Mouse (Mus musculus) hindbrain, embryonic 13.5 days (tissue): ENCODE measurements around the gene Slc51b. TPM values are rescaled to one million over a fixed set of nuclear protein-coding genes. Genes with fewer than 3 reads are reported as not detected.

ENCODE experiments used
- ATAC-seq: fragments of 200-750 bp; cut with Nextera tagmentation; 2 replicates; pipeline ENCODE4 v1.8.0; 2017; ENCODE audit warnings: moderate TSS enrichment; ENCODE audit not compliant: low FRiP score
- H3K27ac ChIP-seq: fragments of 300-500 bp; sonication (generic); 2 replicates; pipeline ENCODE4 v1.5.1; 2015; ENCODE audit warnings: inconsistent platforms, mild to moderate bottlenecking, moderate library complexity
- H3K27me3 ChIP-seq: fragments of 300-500 bp; sonication (generic); 2 replicates; pipeline ENCODE4 v1.6.1; 2015; ENCODE audit warnings: mild to moderate bottlenecking, inconsistent platforms
- H3K36me3 ChIP-seq: fragments of 300-500 bp; sonication (generic); 2 replicates; pipeline ENCODE4 v1.6.1; 2015; ENCODE audit warnings: mild to moderate bottlenecking, inconsistent platforms
- H3K4me1 ChIP-seq: fragments of 300-500 bp; sonication (generic); replicated peaks from 2 replicates; pipeline ENCODE4 v1.6.1; 2015; ENCODE audit warnings: inconsistent platforms
- H3K4me2 ChIP-seq: fragments of 300-500 bp; sonication (generic); 2 replicates; pipeline ENCODE4 v1.6.1; 2015; ENCODE audit warnings: inconsistent platforms, mild to moderate bottlenecking, moderate library complexity
- H3K4me3 ChIP-seq: fragments of 300-500 bp; sonication (generic); 2 replicates; pipeline ENCODE4 v1.5.1; 2015; ENCODE audit warnings: mild to moderate bottlenecking, inconsistent platforms
- H3K9ac ChIP-seq: fragments of 300-500 bp; sonication (generic); 2 replicates; pipeline ENCODE4 v1.6.1; 2015; ENCODE audit warnings: mild to moderate bottlenecking, inconsistent platforms
- H3K9me3 ChIP-seq: fragments of 300-500 bp; sonication (generic); 2 replicates; pipeline ENCODE4 v1.6.1; 2016; ENCODE audit warnings: inconsistent platforms
- WGBS: fragments of 180-500 bp; shearing (Covaris S2); methylation state at CpG from one replicate; pipeline ENCODE4 v1.1.7; 2015; 5-methylcytosine and 5-hydroxymethylcytosine counted together
- polyA plus RNA-seq: library from polyadenylated mRNA; unstranded; fragments of >200 nt; fragmentation: Nextera tagmentation; extraction: Ambion mirVana; gene quantifications from 2 replicates; pipeline ENCODE4 v1.2.1, GENCODE M21; 2015

The Slc51b gene
- polyA plus RNA-seq, 1 experiment from 2014 or later = not detected

- Histone ChIP-seq H3K4me1 (peaks cover 13% of the 10 kb centered on the region), H3K4me3 (no peak overlapping the region), H3K9me3 (no peaks in the 10 kb centered on the region), H3K9ac (no peak overlapping the region), H3K4me2 (no peak overlapping the region), H3K36me3 (0 out of 2 replicates have a peak, but pooled peaks cover 9% of the 10 kb centered on the region), H3K27me3 (no peaks in the 10 kb centered on the region), H3K27ac (no peak overlapping the region)
- ATAC-seq = no peak
- WGBS = 62% methylated on average over 5 of the region's 5 CpGs
These were observed 11.4 kb upstream of the Slc51b start for GRCm38 (mm10) chr9:65434140-65434539.

DNA sequence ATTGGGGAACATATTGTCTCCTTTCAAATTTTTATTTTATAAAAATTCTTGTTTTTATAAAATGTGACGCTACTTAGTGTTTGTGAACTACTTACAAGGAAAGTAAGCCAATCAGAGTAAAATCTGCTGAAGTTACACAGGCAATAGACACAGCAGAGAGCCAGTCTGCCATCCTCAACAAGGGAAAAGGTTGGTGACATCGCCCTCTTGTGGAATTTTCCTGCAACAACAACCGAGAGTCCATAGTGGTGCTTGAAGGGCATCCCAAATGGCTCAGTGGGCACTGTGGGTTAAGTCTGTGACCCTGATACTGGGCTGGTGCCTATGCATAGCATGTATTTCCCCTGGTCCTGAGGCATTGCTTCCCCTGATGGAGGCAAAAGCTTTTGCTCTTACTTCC, 9.5 kb upstream of the Slc51b start:
- Histone ChIP-seq H3K9ac (no peak overlapping the region), H3K4me2 (no peak overlapping the region), H3K4me1 (peaks cover 11% of the 10 kb centered on the region), H3K4me3 (no peak overlapping the region), H3K27ac (no peak overlapping the region), H3K36me3 (no peaks in the 10 kb centered on the region), H3K9me3 (no peaks in the 10 kb centered on the region), H3K27me3 (no peaks in the 10 kb centered on the region)
- WGBS = 3% methylated on average over 3 of the region's 3 CpGs
- 0 out of 2 replicates have a peak, but pooled peaks have one; percentile 37 for ATAC-seq

DNA sequence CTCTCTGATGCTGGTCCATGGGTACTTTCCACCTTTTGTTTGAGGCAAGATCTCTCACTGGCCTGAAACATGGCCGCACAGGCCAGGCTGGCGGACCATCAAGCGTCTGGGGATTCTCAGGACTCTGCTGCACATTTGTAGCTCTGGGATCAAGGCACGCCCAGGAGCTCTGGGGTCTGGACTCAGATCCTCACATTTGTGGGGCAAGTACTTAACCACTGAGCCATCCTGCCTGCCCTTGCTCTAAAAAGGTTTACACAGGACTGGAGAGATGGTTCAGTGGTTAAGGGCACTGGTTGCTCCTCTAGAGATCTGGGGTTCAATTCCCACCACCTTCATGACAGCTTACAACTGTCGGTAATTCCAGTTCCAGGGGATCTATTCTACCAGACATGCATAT, 8.2 kb upstream of the Slc51b start:
- Histone ChIP-seq H3K9ac (no peak overlapping the region), H3K36me3 (no peaks in the 10 kb centered on the region), H3K4me3 (no peak overlapping the region), H3K4me1 (no peaks in the 10 kb centered on the region), H3K27ac (no peak overlapping the region), H3K27me3 (no peaks in the 10 kb centered on the region), H3K9me3 (no peaks in the 10 kb centered on the region), H3K4me2 (no peak overlapping the region)
- no peak for ATAC-seq
- 89% methylated on average over 5 of the region's 5 CpGs for WGBS

DNA sequence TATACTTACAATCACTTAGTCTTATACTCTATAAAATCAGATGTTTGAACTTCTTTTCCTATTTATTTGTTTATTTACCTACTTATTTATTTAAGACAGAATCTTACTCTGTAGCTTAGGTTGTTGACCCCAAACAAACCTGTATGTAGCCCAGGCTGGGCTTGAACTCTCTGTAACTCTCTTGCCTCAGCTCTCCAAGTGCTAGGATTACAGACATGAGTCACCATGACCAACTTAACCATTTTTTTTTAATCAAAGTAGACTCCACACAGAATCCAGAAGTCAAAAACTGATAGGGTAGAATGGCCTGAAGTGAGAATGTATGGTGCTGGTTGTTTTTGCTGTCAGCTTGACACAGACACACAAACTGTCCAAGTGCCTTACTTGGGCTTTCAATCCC, 7.6 kb upstream of the Slc51b start:
- H3K4me3 ChIP-seq = no peak overlapping the region
- no peak for ATAC-seq
- H3K4me1 ChIP-seq = no peaks in the 10 kb centered on the region
- H3K9me3 ChIP-seq = no peaks in the 10 kb centered on the region
- H3K4me2 ChIP-seq = no peak overlapping the region
- no peaks in the 10 kb centered on the region for H3K27me3 ChIP-seq
- no peak overlapping the region for H3K27ac ChIP-seq
- no peak overlapping the region for H3K9ac ChIP-seq
- H3K36me3 ChIP-seq = no peaks in the 10 kb centered on the region

DNA sequence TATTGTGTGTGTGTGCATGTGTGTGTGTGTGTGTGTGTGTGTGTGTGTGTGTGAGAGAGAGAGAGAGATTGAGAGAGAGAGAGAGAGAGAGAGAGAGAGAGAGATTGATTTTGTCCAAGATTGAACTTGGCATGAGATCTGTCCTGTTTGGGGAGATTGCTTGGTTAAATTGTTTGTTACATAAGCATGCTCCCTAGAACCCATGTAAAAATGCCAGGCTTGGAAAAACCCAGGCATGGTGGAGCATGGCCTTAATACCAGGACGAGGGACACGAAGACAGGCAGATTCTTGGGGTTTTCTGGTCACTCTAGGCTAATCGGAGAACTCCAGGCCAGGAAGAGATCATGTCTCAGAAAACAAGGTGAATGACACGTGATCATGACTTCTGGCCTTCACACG, 5.2 kb upstream of the Slc51b start:
- H3K9me3 ChIP-seq = no peaks in the 10 kb centered on the region
- no peak overlapping the region for H3K9ac ChIP-seq
- WGBS = 87% methylated on average over 5 of the region's 5 CpGs
- no peak overlapping the region for H3K27ac ChIP-seq
- ATAC-seq = no peak
- H3K27me3 ChIP-seq = no peaks in the 10 kb centered on the region
- no peaks in the 10 kb centered on the region for H3K36me3 ChIP-seq
- H3K4me1 ChIP-seq = no peaks in the 10 kb centered on the region
- H3K4me2 ChIP-seq = no peak overlapping the region
- H3K4me3 ChIP-seq = no peak overlapping the region

- Histone ChIP-seq H3K9ac (no peak overlapping the region), H3K4me2 (no peak overlapping the region), H3K4me3 (no peak overlapping the region), H3K27me3 (no peaks in the 10 kb centered on the region), H3K9me3 (no peaks in the 10 kb centered on the region), H3K36me3 (no peaks in the 10 kb centered on the region), H3K27ac (no peak overlapping the region), H3K4me1 (no peaks in the 10 kb centered on the region)
- WGBS = 78% methylated on average over 2 of the region's 2 CpGs
- ATAC-seq = no peak
These were observed 4.8 kb upstream of the Slc51b start for GRCm38 (mm10) chr9:65427511-65427910.

DNA sequence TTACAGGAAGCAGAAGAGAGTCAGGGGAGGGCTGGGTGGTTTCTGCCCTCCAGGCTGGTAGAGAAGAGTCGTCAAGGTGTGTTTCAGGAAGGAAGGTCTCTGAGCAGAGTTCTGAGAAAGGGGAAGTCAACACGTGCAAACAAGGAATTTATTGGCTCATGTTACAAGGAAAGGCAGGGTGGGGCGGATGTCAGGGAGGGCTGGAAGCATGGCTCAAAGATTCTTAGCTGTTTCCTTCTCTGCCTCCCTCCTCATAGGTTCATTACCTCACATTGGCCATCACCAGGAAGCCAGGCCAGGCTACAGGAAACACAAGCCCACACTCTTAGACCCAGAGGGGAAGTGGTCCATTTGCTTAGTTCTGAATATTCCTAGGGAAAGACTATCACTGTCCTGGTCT, 1.6 kb upstream of the Slc51b start:
- H3K36me3 ChIP-seq = no peaks in the 10 kb centered on the region
- H3K9me3 ChIP-seq = no peaks in the 10 kb centered on the region
- no peak overlapping the region for H3K4me2 ChIP-seq
- H3K9ac ChIP-seq = no peak overlapping the region
- H3K4me3 ChIP-seq = no peak overlapping the region
- no peaks in the 10 kb centered on the region for H3K27me3 ChIP-seq
- no peaks in the 10 kb centered on the region for H3K4me1 ChIP-seq
- ATAC-seq = no peak
- H3K27ac ChIP-seq = no peak overlapping the region
- 54% methylated on average over 3 of the region's 3 CpGs for WGBS

DNA sequence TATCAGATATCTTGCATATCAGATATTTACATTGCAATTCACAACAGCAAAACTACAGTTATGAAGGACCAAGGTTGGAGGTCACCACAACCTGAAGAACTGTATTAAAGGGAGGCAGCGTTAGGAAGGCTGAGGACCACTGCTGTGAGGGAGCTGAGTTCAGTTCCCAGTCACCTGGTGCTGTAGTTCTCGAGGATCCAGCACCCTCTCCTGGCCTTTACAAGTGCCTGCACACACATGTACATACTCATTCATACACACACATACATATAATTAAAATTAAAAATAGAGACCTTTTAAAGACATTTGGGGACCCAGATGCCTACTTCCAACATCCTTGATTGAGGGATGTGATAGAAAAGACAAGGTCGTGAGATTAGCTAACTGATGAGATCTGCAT, 3.1 kb downstream of the Slc51b start:
- Histone ChIP-seq H3K36me3 (no peaks in the 10 kb centered on the region), H3K4me3 (no peak overlapping the region), H3K9me3 (no peaks in the 10 kb centered on the region), H3K27ac (no peak overlapping the region), H3K27me3 (no peaks in the 10 kb centered on the region), H3K4me1 (no peaks in the 10 kb centered on the region), H3K9ac (no peak overlapping the region), H3K4me2 (no peak overlapping the region)
- WGBS = 72% methylated on average over 3 of the region's 3 CpGs
- no peak for ATAC-seq

- Histone ChIP-seq H3K4me1 (no peaks in the 10 kb centered on the region), H3K9ac (no peak overlapping the region), H3K9me3 (no peaks in the 10 kb centered on the region), H3K27me3 (no peaks in the 10 kb centered on the region), H3K4me2 (no peak overlapping the region), H3K36me3 (no peaks in the 10 kb centered on the region), H3K4me3 (no peak overlapping the region), H3K27ac (no peak overlapping the region)
- 43% methylated on average over 3 of the region's 3 CpGs for WGBS
- no peak for ATAC-seq
These were observed 5.0 kb downstream of the Slc51b start for GRCm38 (mm10) chr9:65417738-65418137.

- Histone ChIP-seq H3K36me3 (no peaks in the 10 kb centered on the region), H3K4me2 (no peak overlapping the region), H3K27me3 (no peaks in the 10 kb centered on the region), H3K9me3 (no peaks in the 10 kb centered on the region), H3K9ac (no peak overlapping the region), H3K27ac (no peak overlapping the region), H3K4me1 (no peaks in the 10 kb centered on the region), H3K4me3 (no peak overlapping the region)
- 70% methylated on average over 3 of the region's 3 CpGs for WGBS
- ATAC-seq = no peak
These were observed 11.4 kb downstream of the Slc51b start for GRCm38 (mm10) chr9:65411326-65411725.

GRCm38 (mm10) chr9:65410378-65410777, 12.4 kb downstream of the Slc51b start:
- Histone ChIP-seq H3K27ac (no peak overlapping the region), H3K36me3 (no peaks in the 10 kb centered on the region), H3K4me2 (no peak overlapping the region), H3K9me3 (no peaks in the 10 kb centered on the region), H3K4me3 (no peak overlapping the region), H3K27me3 (no peaks in the 10 kb centered on the region), H3K4me1 (no peaks in the 10 kb centered on the region), H3K9ac (no peak overlapping the region)
- no peak for ATAC-seq
- 96% methylated on average over 8 of the region's 8 CpGs for WGBS

DNA sequence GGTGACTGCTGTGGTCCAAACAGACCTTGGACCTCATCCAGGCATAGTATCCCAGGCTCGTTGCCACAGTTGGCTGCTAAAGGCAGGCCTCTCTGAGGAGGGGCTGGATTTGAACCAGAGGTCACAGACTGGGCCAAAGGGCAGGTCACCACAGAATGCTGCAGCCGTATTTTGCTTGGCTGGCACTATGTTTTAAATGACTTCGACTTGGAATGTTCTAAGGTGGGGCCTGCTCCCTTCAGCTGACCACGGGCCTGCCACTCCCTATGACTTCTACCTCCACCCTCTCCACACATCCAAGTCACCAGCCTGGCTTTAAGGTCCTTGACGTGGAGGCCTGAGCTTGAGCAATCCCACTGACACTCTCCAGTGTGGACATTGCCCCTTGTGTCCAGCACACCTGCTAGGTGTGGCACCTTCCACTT, 13.9 kb downstream of the Slc51b start:
- ATAC-seq = no peak
- H3K27me3 ChIP-seq = no peaks in the 10 kb centered on the region
- no peak overlapping the region for H3K4me2 ChIP-seq
- H3K36me3 ChIP-seq = no peaks in the 10 kb centered on the region
- no peaks in the 10 kb centered on the region for H3K9me3 ChIP-seq
- H3K27ac ChIP-seq = no peak overlapping the region
- no peak overlapping the region for H3K9ac ChIP-seq
- H3K4me3 ChIP-seq = no peak overlapping the region
- 0 out of 2 replicates have a peak, but pooled peaks cover 3% of the 10 kb centered on the region for H3K4me1 ChIP-seq
- 69% methylated on average over 5 of the region's 5 CpGs for WGBS

- Histone ChIP-seq H3K27ac (no peak overlapping the region), H3K36me3 (no peaks in the 10 kb centered on the region), H3K9ac (no peak overlapping the region), H3K4me1 (0 out of 2 replicates have a peak, but pooled peaks cover 3% of the 10 kb centered on the region), H3K4me2 (no peak overlapping the region), H3K27me3 (no peaks in the 10 kb centered on the region), H3K4me3 (no peak overlapping the region), H3K9me3 (no peaks in the 10 kb centered on the region)
- no peak for ATAC-seq
- WGBS = 74% methylated on average over 3 of the region's 3 CpGs
These were observed 14.9 kb downstream of the Slc51b start for GRCm38 (mm10) chr9:65407861-65408260.

- Histone ChIP-seq H3K4me1 (0 out of 2 replicates have a peak, but pooled peaks cover 3% of the 10 kb centered on the region), H3K9ac (no peak overlapping the region), H3K4me3 (no peak overlapping the region), H3K4me2 (no peak overlapping the region), H3K9me3 (no peaks in the 10 kb centered on the region), H3K27ac (no peak overlapping the region), H3K27me3 (no peaks in the 10 kb centered on the region), H3K36me3 (no peaks in the 10 kb centered on the region)
- no peak for ATAC-seq
- WGBS = 87% methylated on average over 5 of the region's 5 CpGs
These were observed 15.4 kb downstream of the Slc51b start for GRCm38 (mm10) chr9:65407327-65407726.
